Mouse (Mus musculus): ENCODE measurements around the gene Slc38a11.

The Slc38a11 gene

GRCm38 (mm10) chr2:65363828-65364497 lies at the start of gene Slc38a11:
Gene Slc38a11, minus strand, starts transcription at chr2:65364034.
- DNase-seq (ENCODE audit: low spot score), result peak; percentile 29

GRCm38 (mm10) chr2:65407110-65407509 lies 43.3 kb upstream of the Slc38a11 start:
- DNase-seq (ENCODE audit: low spot score), result peak; percentile 65

- DNase-seq (ENCODE audit: low spot score), result no peak
Measured at GRCm38 (mm10) chr2:65405407-65405806, 41.6 kb upstream of the Slc38a11 start.

- peak; percentile 42 for DNase-seq (ENCODE audit: low spot score)
Measured at GRCm38 (mm10) chr2:65402001-65402400, 38.2 kb upstream of the Slc38a11 start.

- DNase-seq (ENCODE audit: low spot score), result no peak
Measured at GRCm38 (mm10) chr2:65399938-65400337, 36.1 kb upstream of the Slc38a11 start.

- DNase-seq (ENCODE audit: low spot score), result peak; percentile 77
Measured at GRCm38 (mm10) chr2:65396128-65396527, 32.3 kb upstream of the Slc38a11 start.

GRCm38 (mm10) chr2:65393061-65393460 lies 29.2 kb upstream of the Slc38a11 start:
- peak; percentile 80 for DNase-seq (ENCODE audit: low spot score)

GRCm38 (mm10) chr2:65391322-65391721 lies 27.5 kb upstream of the Slc38a11 start:
- DNase-seq (ENCODE audit: low spot score), result no peak

- DNase-seq (ENCODE audit: low spot score), result no peak
Measured at GRCm38 (mm10) chr2:65384815-65385214, 21.0 kb upstream of the Slc38a11 start.

- peak; percentile 46 for DNase-seq (ENCODE audit: low spot score)
Measured at GRCm38 (mm10) chr2:65382485-65382884, 18.7 kb upstream of the Slc38a11 start.

- DNase-seq (ENCODE audit: low spot score), result no peak
Measured at GRCm38 (mm10) chr2:65378425-65378824, 14.6 kb upstream of the Slc38a11 start.

- no peak for DNase-seq (ENCODE audit: low spot score)
Measured at GRCm38 (mm10) chr2:65374410-65374809, 10.6 kb upstream of the Slc38a11 start.

- no peak for DNase-seq (ENCODE audit: low spot score)
Measured at GRCm38 (mm10) chr2:65373076-65373475, 9.2 kb upstream of the Slc38a11 start.

GRCm38 (mm10) chr2:65360736-65361475 lies 2.9 kb downstream of the Slc38a11 start:
- DNase-seq (ENCODE audit: low spot score), result no peak

- no peak for DNase-seq (ENCODE audit: low spot score)
Measured at GRCm38 (mm10) chr2:65347367-65347766, 16.5 kb downstream of the Slc38a11 start.

- DNase-seq (ENCODE audit: low spot score), result no peak
Measured at GRCm38 (mm10) chr2:65346915-65347314, 16.9 kb downstream of the Slc38a11 start.

GRCm38 (mm10) chr2:65346037-65346436 lies 17.8 kb downstream of the Slc38a11 start:
- DNase-seq (ENCODE audit: low spot score), result no peak

GRCm38 (mm10) chr2:65342057-65342456 lies 21.8 kb downstream of the Slc38a11 start:
- DNase-seq (ENCODE audit: low spot score), result peak; percentile 85

GRCm38 (mm10) chr2:65340839-65341238 lies 23.0 kb downstream of the Slc38a11 start:
- no peak for DNase-seq (ENCODE audit: low spot score)

GRCm38 (mm10) chr2:65337378-65338140 lies 26.3 kb downstream of the Slc38a11 start:
- peak; percentile 74 for DNase-seq (ENCODE audit: low spot score)

- no peak for DNase-seq (ENCODE audit: low spot score)
Measured at GRCm38 (mm10) chr2:65336608-65337007, 27.2 kb downstream of the Slc38a11 start.

- no peak for DNase-seq (ENCODE audit: low spot score)
Measured at GRCm38 (mm10) chr2:65334091-65334490, 29.7 kb downstream of the Slc38a11 start.

- peak; percentile 72 for DNase-seq (ENCODE audit: low spot score)
Measured at GRCm38 (mm10) chr2:65331321-65331720, 32.5 kb downstream of the Slc38a11 start.
